Mouse (Mus musculus) fat pad, adult 2 months (tissue): ENCODE results near the gene Rtp4.
A peak's percentile ranks its signal among the peaks of the same experiment; 100 is the strongest.

Experiments used
- DNase-seq: peaks from one replicate; pipeline ENCODE4 v3.0.0-alpha.2; 2011; ENCODE audit warnings: low read depth, low spot score; ENCODE audit errors: extremely low read depth

Rtp4 gene

GRCm38 (mm10) chr16:23574561-23574960, 54.5 kb downstream of the Rtp4 start:
- DNase-seq, result no peak

GRCm38 (mm10) chr16:23591119-23592105, 71.3 kb downstream of the Rtp4 start:
- no peak for DNase-seq

GRCm38 (mm10) chr16:23592501-23592900, 72.4 kb downstream of the Rtp4 start:
- no peak for DNase-seq

- no peak for DNase-seq
These were observed 76.6 kb downstream of the Rtp4 start for GRCm38 (mm10) chr16:23596696-23597095.

GRCm38 (mm10) chr16:23597968-23598367, 77.9 kb downstream of the Rtp4 start:
- no peak for DNase-seq

GRCm38 (mm10) chr16:23606220-23606619, 86.1 kb downstream of the Rtp4 start:
- DNase-seq, result no peak

GRCm38 (mm10) chr16:23606651-23607050, 86.6 kb downstream of the Rtp4 start:
- peak; percentile 57 for DNase-seq

GRCm38 (mm10) chr16:23607911-23608410, 87.9 kb downstream of the Rtp4 start:
- no peak for DNase-seq

- DNase-seq, result no peak
These were observed 89.7 kb downstream of the Rtp4 start for GRCm38 (mm10) chr16:23609748-23610185.

GRCm38 (mm10) chr16:23624205-23624604, 104.1 kb downstream of the Rtp4 start:
- DNase-seq, result peak; percentile 85

- DNase-seq, result no peak
These were observed 111.4 kb downstream of the Rtp4 start for GRCm38 (mm10) chr16:23631531-23631930.

- no peak for DNase-seq
These were observed 112.6 kb downstream of the Rtp4 start for GRCm38 (mm10) chr16:23632681-23633080.

GRCm38 (mm10) chr16:23653028-23653427, 132.9 kb downstream of the Rtp4 start:
- DNase-seq, result no peak

GRCm38 (mm10) chr16:23653479-23653878, 133.4 kb downstream of the Rtp4 start:
- DNase-seq, result no peak

- no peak for DNase-seq
These were observed 139.8 kb downstream of the Rtp4 start for GRCm38 (mm10) chr16:23659597-23660531.
